Mouse (Mus musculus): ENCODE results near the gene Icam1. TPM values are rescaled to one million over a fixed set of nuclear protein-coding genes. Genes with fewer than 3 reads are reported as not detected.
A peak's percentile ranks its signal among the peaks of the same experiment; 100 is the strongest.
"Not testable (repeated sequence)": the region's sequence is repeated elsewhere in the genome, so short reads cannot be mapped to it uniquely, and the experiment has no call there.

The Icam1 gene
- total and polyA plus RNA-seq, 2 experiments from 2014 or later, result 3.1 to 3.7 TPM

GRCm38 (mm10) chr9:20993165-20993898, 22.5 kb upstream of the Icam1 start:
- ATAC-seq (no peak), DNase-seq (no peak)
- no peak for TF ChIP-seq CTCF (IDR thresholded peaks at IDR 0.05; ENCODE audit: low read depth)
- H3K4me2 ChIP-seq (ENCODE audit: low read depth), result no peak overlapping the region
- H3K9me3 ChIP-seq (ENCODE audit: low read length), result no peaks in the 10 kb centered on the region
- no peak overlapping the region for H3K27ac ChIP-seq (ENCODE audit: low read depth, low read length)
- H3K36me3 ChIP-seq (ENCODE audit: insufficient read depth), result no peaks in the 10 kb centered on the region
- no peaks in the 10 kb centered on the region for H3K27me3 ChIP-seq (ENCODE audit: insufficient read depth, low read length)
- H3K4me1 ChIP-seq (ENCODE audit: insufficient read depth), result no peaks in the 10 kb centered on the region
- 49% methylated on average over 5 of the region's 5 CpGs for WGBS
- H3K4me3 ChIP-seq (ENCODE audit: low read depth, low read length), result no peak overlapping the region
- H3K9ac ChIP-seq, result no peak overlapping the region

DNA sequence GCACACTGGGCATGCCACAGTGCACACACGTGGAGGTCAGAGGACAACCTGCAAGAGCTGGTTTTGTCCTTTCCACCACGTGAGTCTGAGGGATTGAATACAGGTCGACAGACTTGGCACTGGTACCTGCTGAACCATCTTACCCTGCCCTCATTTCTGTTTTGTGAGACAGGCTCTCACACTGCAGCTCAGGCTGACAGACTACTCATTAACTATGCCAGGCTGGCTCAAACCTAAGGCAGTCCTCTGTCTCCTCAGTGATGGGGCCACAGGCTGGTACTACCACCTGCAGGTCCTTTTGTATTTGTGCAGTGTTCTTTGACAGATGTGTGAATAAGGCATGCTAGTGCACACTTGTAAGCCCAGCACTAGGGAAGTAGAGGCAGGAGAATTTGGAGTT, 20.7 kb upstream of the Icam1 start:
- Histone ChIP-seq H3K27ac (ENCODE audit: low read depth, low read length) (no peak overlapping the region), H3K9ac (no peak overlapping the region), H3K36me3 (ENCODE audit: insufficient read depth) (no peaks in the 10 kb centered on the region), H3K4me2 (ENCODE audit: low read depth) (no peak overlapping the region), H3K4me1 (ENCODE audit: insufficient read depth) (no peaks in the 10 kb centered on the region), H3K4me3 (ENCODE audit: low read depth, low read length) (no peak overlapping the region), H3K9me3 (ENCODE audit: low read length) (no peaks in the 10 kb centered on the region), H3K27me3 (ENCODE audit: insufficient read depth, low read length) (no peaks in the 10 kb centered on the region)
- DNase-seq (no peak), ATAC-seq (no peak)
- TF ChIP-seq CTCF (IDR thresholded peaks at IDR 0.05; ENCODE audit: low read depth), result no peak
- WGBS, result 63% methylated on average over 3 of the region's 3 CpGs

DNA sequence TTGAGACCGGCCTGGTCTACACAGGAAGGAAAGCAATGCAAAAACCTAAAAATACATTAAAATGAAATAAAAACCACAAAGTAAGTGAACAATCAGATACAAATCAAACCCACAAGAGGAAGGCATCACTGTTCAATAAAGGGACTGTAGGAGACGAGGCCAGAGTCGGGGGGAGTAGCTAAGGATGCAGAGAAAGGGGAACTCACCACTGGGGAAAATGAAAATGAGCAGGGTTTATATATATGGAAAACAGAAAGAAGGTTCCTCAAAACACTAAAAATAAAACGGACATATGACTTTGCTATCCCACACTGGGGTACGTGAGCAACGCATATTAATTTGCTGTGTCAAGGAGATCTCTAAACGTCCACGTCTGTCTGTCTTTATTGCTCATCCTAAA, 18.7 kb upstream of the Icam1 start:
- Histone ChIP-seq H3K4me3 (ENCODE audit: low read depth, low read length) (no peak overlapping the region), H3K4me2 (ENCODE audit: low read depth) (no peak overlapping the region), H3K9me3 (ENCODE audit: low read length) (no peaks in the 10 kb centered on the region), H3K36me3 (ENCODE audit: insufficient read depth) (no peaks in the 10 kb centered on the region), H3K27me3 (ENCODE audit: insufficient read depth, low read length) (no peaks in the 10 kb centered on the region), H3K27ac (ENCODE audit: low read depth, low read length) (no peak overlapping the region), H3K4me1 (ENCODE audit: insufficient read depth) (no peaks in the 10 kb centered on the region), H3K9ac (no peak overlapping the region)
- ATAC-seq (no peak), DNase-seq (no peak)
- 92% methylated on average over 8 of the region's 8 CpGs for WGBS
- TF ChIP-seq CTCF (IDR thresholded peaks at IDR 0.05; ENCODE audit: low read depth), result no peak

DNA sequence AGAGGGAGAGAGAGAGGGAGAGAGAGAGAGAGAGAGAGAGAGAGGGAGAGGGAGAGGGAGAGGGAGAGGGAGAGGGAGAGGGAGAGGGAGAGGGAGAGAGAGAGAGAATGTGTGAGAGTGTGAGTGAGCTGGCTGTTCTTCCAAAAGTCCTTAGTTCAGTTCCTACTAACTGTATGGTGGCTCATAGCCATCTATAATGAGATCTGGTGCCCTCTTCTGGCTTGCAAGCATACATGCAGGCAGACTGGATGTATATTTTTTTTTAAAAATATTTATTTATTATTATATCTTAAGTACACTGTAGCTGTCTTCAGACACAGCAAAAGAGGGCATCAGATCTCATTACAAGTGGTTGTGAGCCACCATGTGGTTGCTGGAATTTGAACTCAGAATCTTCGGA, 17.4 kb upstream of the Icam1 start:
- peak; percentile 49 for TF ChIP-seq CTCF (IDR thresholded peaks at IDR 0.05; ENCODE audit: low read depth)
- WGBS, result 78% methylated on average over 1 of the region's 1 CpGs
- not testable (repeated sequence) for H3K36me3 ChIP-seq (ENCODE audit: insufficient read depth)

GRCm38 (mm10) chr9:21000811-21001210, 15.0 kb upstream of the Icam1 start:
- peak; percentile 28 for TF ChIP-seq CTCF (IDR thresholded peaks at IDR 0.05; ENCODE audit: low read depth)
- Histone ChIP-seq H3K9ac (no peak overlapping the region), H3K36me3 (ENCODE audit: insufficient read depth) (peaks cover 12% of the 10 kb centered on the region), H3K27ac (ENCODE audit: low read depth, low read length) (no peak overlapping the region), H3K4me1 (ENCODE audit: insufficient read depth) (no peaks in the 10 kb centered on the region), H3K4me3 (ENCODE audit: low read depth, low read length) (no peak overlapping the region), H3K4me2 (ENCODE audit: low read depth) (no peak overlapping the region), H3K9me3 (ENCODE audit: low read length) (no peaks in the 10 kb centered on the region), H3K27me3 (ENCODE audit: insufficient read depth, low read length) (no peaks in the 10 kb centered on the region)
- no peak for ATAC-seq
- peak; percentile 7 for DNase-seq

More for the DNA sequence above, 17.4 kb upstream of the Icam1 start:
- DNase-seq; H3K4me3 ChIP-seq (ENCODE audit: low read depth, low read length); H3K27me3 ChIP-seq (ENCODE audit: insufficient read depth, low read length); H3K4me1 ChIP-seq (ENCODE audit: insufficient read depth); H3K4me2 ChIP-seq (ENCODE audit: low read depth); H3K9ac ChIP-seq; H3K9me3 ChIP-seq (ENCODE audit: low read length); ATAC-seq; H3K27ac ChIP-seq (ENCODE audit: low read depth, low read length): not testable (repeated sequence)

- WGBS, result 76% methylated on average over 6 of the region's 6 CpGs
Measured at GRCm38 (mm10) chr9:21001651-21002200, 14.1 kb upstream of the Icam1 start.

GRCm38 (mm10) chr9:21002270-21002626, 13.5 kb upstream of the Icam1 start:
- WGBS, result 6% methylated on average over 7 of the region's 7 CpGs
- ATAC-seq (peak; percentile 25), DNase-seq (no peak)
- Histone ChIP-seq H3K27me3 (ENCODE audit: insufficient read depth, low read length) (no peaks in the 10 kb centered on the region), H3K4me2 (ENCODE audit: low read depth) (peak overlapping the region; percentile 83), H3K4me1 (ENCODE audit: insufficient read depth) (no peaks in the 10 kb centered on the region), H3K9me3 (ENCODE audit: low read length) (no peaks in the 10 kb centered on the region), H3K27ac (ENCODE audit: low read depth, low read length) (peak overlapping the region; percentile 82), H3K4me3 (ENCODE audit: low read depth, low read length) (peak overlapping the region; percentile 68), H3K36me3 (ENCODE audit: insufficient read depth) (peaks cover 25% of the 10 kb centered on the region), H3K9ac (peak overlapping the region; percentile 69)
- no peak for TF ChIP-seq CTCF (IDR thresholded peaks at IDR 0.05; ENCODE audit: low read depth)

More at GRCm38 (mm10) chr9:21001651-21002200, 14.1 kb upstream of the Icam1 start:
- H3K4me3 ChIP-seq (ENCODE audit: low read depth, low read length), result peak overlapping the region; percentile 68; the same call in 1 of the 2 replicates
- ATAC-seq, result no peak
- peaks cover 20% of the 10 kb centered on the region for H3K36me3 ChIP-seq (ENCODE audit: insufficient read depth)
- H3K4me2 ChIP-seq (ENCODE audit: low read depth), result peak overlapping the region; percentile 83; the same call in 1 of the 2 replicates
- no peak for TF ChIP-seq CTCF (IDR thresholded peaks at IDR 0.05; ENCODE audit: low read depth)
- peak; percentile 3 for DNase-seq
- H3K27ac ChIP-seq (ENCODE audit: low read depth, low read length), result peak overlapping the region; percentile 82; the same call in 1 of the 2 replicates
- H3K9me3 ChIP-seq (ENCODE audit: low read length), result no peaks in the 10 kb centered on the region
- H3K27me3 ChIP-seq (ENCODE audit: insufficient read depth, low read length), result no peaks in the 10 kb centered on the region
- H3K9ac ChIP-seq, result no peak overlapping the region
- no peaks in the 10 kb centered on the region for H3K4me1 ChIP-seq (ENCODE audit: insufficient read depth)
